Mouse (Mus musculus) C2C12 (cell line): Measurements from ENCODE around the gene Dnah6. TPM values are rescaled to one million over a fixed set of nuclear protein-coding genes. Genes with fewer than 3 reads are reported as not detected.

Source experiments
- H3K27me3 ChIP-seq: one replicate; pipeline ENCODE4 v1.6.1; 2011; ENCODE audit not compliant: control insufficient read depth, insufficient read depth, insufficient read length
- H3K36me3 ChIP-seq: one replicate; pipeline ENCODE4 v1.6.1; 2011; ENCODE audit not compliant: control insufficient read depth, insufficient read depth
- H3K4me3 ChIP-seq: one replicate; pipeline ENCODE4 v1.5.1; 2011; ENCODE audit warnings: mild to moderate bottlenecking, control low read depth; ENCODE audit not compliant: poor library complexity, insufficient read depth, severe bottlenecking
- H3K79me2 ChIP-seq: one replicate; pipeline ENCODE4 v1.6.1; 2011; ENCODE audit not compliant: control insufficient read depth, insufficient read depth
- H3K79me3 ChIP-seq: one replicate; pipeline ENCODE4 v1.6.1; 2011; ENCODE audit warnings: low read depth, control low read depth
- H3ac ChIP-seq: one replicate; pipeline ENCODE3; 2011; ENCODE audit warnings: low read depth; ENCODE audit not compliant: control insufficient read depth, insufficient read length
- CEBPB ChIP-seq: IDR thresholded peaks from one replicate; pipeline ENCODE4 v1.6.1; 2011; ENCODE audit warnings: low read depth, mild to moderate bottlenecking, control low read depth, moderate library complexity
- CTCF ChIP-seq: IDR thresholded peaks from one replicate; pipeline ENCODE4 v1.5.1; 2011; ENCODE audit not compliant: control insufficient read depth, insufficient read depth, insufficient read length
- FOSL1 ChIP-seq: IDR thresholded peaks from one replicate; pipeline ENCODE4 v1.8.0; 2011; ENCODE audit warnings: mild to moderate bottlenecking, low read length; ENCODE audit not compliant: poor library complexity, insufficient read depth, severe bottlenecking
- MAX ChIP-seq: IDR thresholded peaks from one replicate; pipeline ENCODE4 v1.6.1; 2011; ENCODE audit warnings: mild to moderate bottlenecking, control low read depth
- MYOD1 ChIP-seq: IDR thresholded peaks from one replicate; pipeline ENCODE4 v1.6.1; 2011; ENCODE audit warnings: low read depth; ENCODE audit not compliant: control insufficient read depth, insufficient read length
- MYOG ChIP-seq: IDR thresholded peaks from one replicate; pipeline ENCODE4 v1.6.1; 2011; ENCODE audit not compliant: control insufficient read depth, insufficient read length; ENCODE audit errors: extremely low read depth
- USF1 ChIP-seq: IDR thresholded peaks from one replicate; pipeline ENCODE4 v1.6.1; 2011; ENCODE audit warnings: low read depth, mild to moderate bottlenecking, control low read depth, moderate library complexity
- polyA plus RNA-seq: library from polyadenylated mRNA; unstranded; fragments of >200 nt; fragmentation: generic; extraction: Trizol; gene quantifications from one replicate; pipeline ENCODE4 v1.2.1, GENCODE M21; 2012; ENCODE audit warnings: missing spikeins

Dnah6 gene
- polyA plus RNA-seq, 1 experiment: 0.20 TPM

- Histone ChIP-seq H3K36me3 (no peaks in the 10 kb centered on the region), H3K79me3 (no peaks in the 10 kb centered on the region), H3K79me2 (no peaks in the 10 kb centered on the region), H3K27me3 (no peaks in the 10 kb centered on the region), H3ac (no peak overlapping the region), H3K4me3 (no peak overlapping the region)
- TF ChIP-seq MAX (no peak), MYOD1 (no peak), CTCF (no peak), CEBPB (no peak), MYOG (no peak), FOSL1 (no peak), USF1 (no peak)
Observed at GRCm38 (mm10) chr6:73227376-73228158, 6.1 kb upstream of the Dnah6 start.

DNA sequence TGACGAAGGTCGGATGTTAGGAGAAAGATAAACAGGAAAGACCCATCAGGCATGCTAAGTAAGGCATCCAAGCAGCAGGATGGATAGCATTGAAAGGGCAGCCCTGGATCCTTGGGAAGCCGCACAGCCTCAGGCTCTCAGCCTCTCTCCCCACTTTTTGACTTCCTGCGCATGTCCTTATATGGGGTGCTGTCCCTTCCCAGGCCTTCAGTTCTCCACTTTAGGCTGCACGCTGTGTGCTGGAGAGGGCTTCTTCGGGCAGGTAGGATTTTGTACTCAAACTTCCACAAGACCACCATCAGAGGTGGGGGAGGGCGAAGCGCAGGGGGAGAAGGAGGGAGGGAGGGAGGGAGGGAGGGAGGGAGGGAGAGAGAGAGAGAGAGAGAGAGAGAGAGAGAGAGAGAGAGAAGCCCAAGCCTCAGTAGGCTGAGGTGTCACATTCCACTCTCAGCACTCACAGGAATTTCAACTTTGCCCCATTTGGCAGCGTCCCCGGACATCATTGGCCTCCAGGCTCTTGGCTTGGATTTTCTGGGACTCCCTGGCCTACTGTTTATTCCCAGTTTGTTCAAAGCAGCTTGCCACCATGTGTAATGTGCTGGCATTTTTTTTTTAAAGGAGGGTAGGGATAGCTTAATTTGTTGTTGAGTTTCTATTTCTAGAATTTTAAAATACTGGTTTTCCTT lies 1.5 kb upstream of the Dnah6 start:
- H3K36me3 ChIP-seq: no peaks in the 10 kb centered on the region

DNA sequence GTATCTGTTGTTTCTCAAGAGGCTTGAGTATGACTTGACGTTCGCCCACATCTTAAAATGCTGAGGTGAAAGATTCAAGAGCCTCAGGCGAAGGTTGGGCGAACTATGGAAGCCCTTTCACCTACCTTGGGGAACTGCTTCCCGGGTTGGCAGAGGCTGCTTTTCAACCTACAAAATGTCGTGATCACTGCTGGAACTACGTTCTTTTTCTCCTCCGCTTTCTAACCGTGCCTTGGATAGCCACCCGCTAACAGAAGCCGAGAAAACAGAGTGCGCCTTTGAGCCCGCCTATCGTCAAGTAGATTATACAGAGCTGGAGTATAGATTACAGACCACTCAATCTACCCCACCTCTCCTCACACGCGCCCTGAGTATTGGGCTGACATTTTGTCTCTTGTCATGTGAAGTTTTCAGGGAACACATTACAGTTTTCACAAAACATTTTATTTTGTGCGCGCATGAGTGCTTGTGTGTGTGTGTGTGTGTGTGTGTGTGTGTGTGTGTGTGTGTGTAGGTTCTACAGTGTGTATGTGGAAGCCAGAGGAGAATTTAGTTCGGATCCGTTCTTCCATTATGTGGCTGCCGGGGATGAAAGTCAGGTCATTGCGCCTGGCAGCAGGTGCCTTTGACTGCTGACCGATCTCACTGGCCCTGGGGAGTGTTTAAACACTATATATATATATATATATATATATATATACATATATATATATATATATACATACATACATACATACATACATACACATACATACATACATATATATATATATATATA lies 696 bp upstream of the Dnah6 start:
- H3K36me3 ChIP-seq: no peaks in the 10 kb centered on the region
- TF ChIP-seq MAX: no peak
- no peak for TF ChIP-seq FOSL1
- no peak for TF ChIP-seq CEBPB
- no peaks in the 10 kb centered on the region for H3K79me2 ChIP-seq
- H3K27me3 ChIP-seq: no peaks in the 10 kb centered on the region
- peak overlapping the region; percentile 59 for H3ac ChIP-seq
- no peaks in the 10 kb centered on the region for H3K79me3 ChIP-seq
- H3K4me3 ChIP-seq: no peak overlapping the region

More for the DNA sequence above, 1.5 kb upstream of the Dnah6 start:
- no peaks in the 10 kb centered on the region for H3K79me2 ChIP-seq
- H3K79me3 ChIP-seq: no peaks in the 10 kb centered on the region
- H3K27me3 ChIP-seq: no peaks in the 10 kb centered on the region
- H3K4me3 ChIP-seq: peak overlapping the region; percentile 14
- TF ChIP-seq MYOD1 (no peak), FOSL1 (no peak), MYOG (no peak), CTCF (no peak), MAX (no peak), CEBPB (no peak), USF1 (no peak)
- H3ac ChIP-seq: peak overlapping the region; percentile 1

- no peaks in the 10 kb centered on the region for H3K79me3 ChIP-seq
- no peaks in the 10 kb centered on the region for H3K79me2 ChIP-seq
- H3K36me3 ChIP-seq: no peaks in the 10 kb centered on the region
- H3ac ChIP-seq: no peak overlapping the region
- TF ChIP-seq FOSL1: no peak
- TF ChIP-seq MAX: no peak
- no peak for TF ChIP-seq MYOD1
- TF ChIP-seq USF1: no peak
- TF ChIP-seq CEBPB: no peak
- H3K27me3 ChIP-seq: no peaks in the 10 kb centered on the region
- H3K4me3 ChIP-seq: no peak overlapping the region
Observed at GRCm38 (mm10) chr6:73211602-73212001, 9.8 kb downstream of the Dnah6 start.

- TF ChIP-seq FOSL1 (no peak), CEBPB (no peak), MYOD1 (no peak), CTCF (no peak), MYOG (no peak), MAX (no peak), USF1 (no peak)
- Histone ChIP-seq H3K4me3 (no peak overlapping the region), H3ac (no peak overlapping the region), H3K36me3 (no peaks in the 10 kb centered on the region), H3K79me3 (no peaks in the 10 kb centered on the region), H3K27me3 (no peaks in the 10 kb centered on the region), H3K79me2 (no peaks in the 10 kb centered on the region)
Observed at GRCm38 (mm10) chr6:73211036-73211435, 10.4 kb downstream of the Dnah6 start.
